Mouse (Mus musculus): ENCODE data around the gene Zbtb16. TPM values are rescaled to one million over a fixed set of nuclear protein-coding genes. Genes with fewer than 3 reads are reported as not detected.

Gene Zbtb16
- total RNA-seq, 2 experiments from 2014 or later: 24.7 to 60.1 TPM

GRCm38 (mm10) chr9:48803460-48804240, 32.4 kb downstream of the Zbtb16 start:
- no peak for DNase-seq

GRCm38 (mm10) chr9:48802374-48802773, 33.6 kb downstream of the Zbtb16 start:
- no peak for DNase-seq

GRCm38 (mm10) chr9:48801322-48801721, 34.7 kb downstream of the Zbtb16 start:
- DNase-seq: no peak

- DNase-seq: no peak
Observed at GRCm38 (mm10) chr9:48800627-48801026, 35.4 kb downstream of the Zbtb16 start.

- DNase-seq: no peak
Observed at GRCm38 (mm10) chr9:48798044-48798443, 38.0 kb downstream of the Zbtb16 start.

GRCm38 (mm10) chr9:48796267-48796822, 39.7 kb downstream of the Zbtb16 start:
- DNase-seq: no peak

- DNase-seq: no peak
Observed at GRCm38 (mm10) chr9:48795740-48796139, 40.3 kb downstream of the Zbtb16 start.

GRCm38 (mm10) chr9:48795095-48795494, 40.9 kb downstream of the Zbtb16 start:
- no peak for DNase-seq

GRCm38 (mm10) chr9:48794463-48794862, 41.6 kb downstream of the Zbtb16 start:
- DNase-seq: no peak

GRCm38 (mm10) chr9:48793638-48794188, 42.3 kb downstream of the Zbtb16 start:
- no peak for DNase-seq

- DNase-seq: no peak
Observed at GRCm38 (mm10) chr9:48790575-48790974, 45.4 kb downstream of the Zbtb16 start.

- DNase-seq: no peak
Observed at GRCm38 (mm10) chr9:48787906-48788410, 48.1 kb downstream of the Zbtb16 start.

GRCm38 (mm10) chr9:48787321-48787720, 48.7 kb downstream of the Zbtb16 start:
- no peak for DNase-seq

GRCm38 (mm10) chr9:48786814-48787213, 49.2 kb downstream of the Zbtb16 start:
- DNase-seq: no peak

- DNase-seq: no peak
Observed at GRCm38 (mm10) chr9:48784937-48785336, 51.1 kb downstream of the Zbtb16 start.

- no peak for DNase-seq
Observed at GRCm38 (mm10) chr9:48783292-48783691, 52.7 kb downstream of the Zbtb16 start.

- DNase-seq: no peak
Observed at GRCm38 (mm10) chr9:48782284-48783060, 53.5 kb downstream of the Zbtb16 start.

- no peak for DNase-seq
Observed at GRCm38 (mm10) chr9:48776268-48776667, 59.8 kb downstream of the Zbtb16 start.

GRCm38 (mm10) chr9:48775561-48775960, 60.5 kb downstream of the Zbtb16 start:
- no peak for DNase-seq

- no peak for DNase-seq
Observed at GRCm38 (mm10) chr9:48773710-48774109, 62.3 kb downstream of the Zbtb16 start.

- no peak for DNase-seq
Observed at GRCm38 (mm10) chr9:48773130-48773529, 62.9 kb downstream of the Zbtb16 start.

GRCm38 (mm10) chr9:48771504-48771903, 64.5 kb downstream of the Zbtb16 start:
- no peak for DNase-seq

GRCm38 (mm10) chr9:48768965-48769364, 67.1 kb downstream of the Zbtb16 start:
- DNase-seq: no peak
